Mouse (Mus musculus): ENCODE measurements around the gene Plekhn1. TPM values are rescaled to one million over a fixed set of nuclear protein-coding genes. Genes with fewer than 3 reads are reported as not detected.
A peak's percentile ranks its signal among the peaks of the same experiment; 100 is the strongest.

Plekhn1 gene
- polyA plus RNA-seq, 1 experiment: 7.5 TPM

DNA sequence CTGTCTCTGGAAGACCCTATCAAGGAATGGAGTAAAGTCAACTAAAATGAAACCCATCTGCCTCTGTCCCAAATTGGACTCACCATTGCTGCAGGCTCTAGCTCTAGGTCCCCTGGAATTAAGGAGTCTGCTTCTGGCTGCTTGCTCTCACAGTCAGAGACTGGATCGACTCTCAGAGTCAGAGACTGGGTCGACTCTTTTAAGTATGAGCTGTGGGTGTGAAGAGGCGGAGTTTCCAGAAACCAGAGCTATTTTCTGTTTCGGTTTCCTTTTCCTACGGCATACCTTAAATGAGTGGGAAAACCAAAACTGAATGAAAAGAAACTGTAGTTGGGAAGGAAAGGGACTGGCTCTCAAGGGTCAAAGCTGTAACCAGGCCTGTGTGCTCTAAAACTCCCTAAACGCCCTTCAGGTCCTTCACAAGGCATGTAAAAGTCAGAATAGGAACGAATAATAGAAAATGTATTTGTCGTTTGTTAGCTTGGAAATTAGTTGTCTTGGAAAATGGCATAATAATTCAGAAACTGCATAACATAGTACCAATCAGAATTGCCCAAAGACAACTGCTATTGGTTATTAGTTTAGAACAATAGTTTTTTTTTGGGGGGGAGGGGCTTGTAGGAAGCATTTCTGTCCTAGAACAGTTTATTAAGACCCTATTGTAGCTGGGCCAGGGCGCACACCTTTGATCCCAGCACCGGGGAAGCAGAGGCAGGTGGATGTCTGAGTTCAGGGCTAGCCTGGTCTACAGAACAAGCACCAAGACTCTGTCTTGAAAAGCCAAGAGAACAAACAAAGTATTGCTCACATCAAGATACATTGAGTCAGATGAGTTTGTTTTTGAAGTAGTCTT, 33.8 kb downstream of the Plekhn1 start, which contains the start of gene Isg15:
TSS of gene Isg15 (minus strand) at position 196 of the 853 bp plus-strand sequence.
- TF ChIP-seq USF1 (IDR thresholded peaks at IDR 0.05; ENCODE audit: low read depth) (no peak), CEBPB (IDR thresholded peaks at IDR 0.05; ENCODE audit: low read depth) (no peak), MYOG (IDR thresholded peaks at IDR 0.05; ENCODE audit: control insufficient read depth, extremely low read depth, insufficient read length) (no peak), CTCF (IDR thresholded peaks at IDR 0.05; ENCODE audit: control insufficient read depth, insufficient read depth, insufficient read length) (no peak), FOSL1 (IDR thresholded peaks at IDR 0.05; ENCODE audit: insufficient read depth, low read length, poor library complexity, severe bottlenecking) (no peak)
- Histone ChIP-seq H3K79me3 (ENCODE audit: low read depth) (no peaks in the 10 kb centered on the region), H3K79me2 (ENCODE audit: control insufficient read depth, insufficient read depth) (no peaks in the 10 kb centered on the region), H3K27me3 (ENCODE audit: control insufficient read depth, insufficient read depth, insufficient read length) (peaks cover 7% of the 10 kb centered on the region), H3ac (ENCODE audit: control insufficient read depth, insufficient read length, low read depth) (no peak within 1 kb of the TSS), H3K36me3 (ENCODE audit: control insufficient read depth, insufficient read depth) (no peaks in the 10 kb centered on the region), H3K4me3 (ENCODE audit: insufficient read depth, poor library complexity, severe bottlenecking) (no peak within 1 kb of the TSS)

DNA sequence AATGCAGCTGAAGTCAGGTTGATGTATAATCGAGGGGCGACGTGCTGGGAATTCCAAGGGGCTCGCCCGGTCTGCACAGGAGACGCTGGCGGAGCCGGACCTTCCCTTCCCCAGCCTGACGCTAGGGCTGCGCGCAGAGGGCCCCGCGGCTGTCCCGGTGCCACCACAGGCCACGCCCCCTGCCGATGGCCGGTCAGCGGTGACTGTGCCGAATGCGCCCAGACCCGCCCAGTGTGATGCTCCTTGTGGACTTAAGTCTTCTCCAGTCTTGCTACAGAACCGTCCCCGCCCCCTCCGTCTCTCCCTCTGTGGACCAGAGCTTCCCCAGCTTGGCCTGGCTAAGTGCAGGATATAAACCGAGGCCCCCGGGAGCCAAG, 36.8 kb downstream of the Plekhn1 start:
- no peaks in the 10 kb centered on the region for H3K27me3 ChIP-seq (ENCODE audit: control insufficient read depth, insufficient read depth, insufficient read length)
- TF ChIP-seq MYOD1 (IDR thresholded peaks at IDR 0.05; ENCODE audit: control insufficient read depth, insufficient read length, low read depth) (no peak), MAX (IDR thresholded peaks at IDR 0.05) (peak; percentile 55), USF1 (IDR thresholded peaks at IDR 0.05; ENCODE audit: low read depth) (no peak), CEBPB (IDR thresholded peaks at IDR 0.05; ENCODE audit: low read depth) (no peak), FOSL1 (IDR thresholded peaks at IDR 0.05; ENCODE audit: insufficient read depth, low read length, poor library complexity, severe bottlenecking) (no peak), MYOG (IDR thresholded peaks at IDR 0.05; ENCODE audit: control insufficient read depth, extremely low read depth, insufficient read length) (no peak), CTCF (IDR thresholded peaks at IDR 0.05; ENCODE audit: control insufficient read depth, insufficient read depth, insufficient read length) (no peak)
- H3ac ChIP-seq (ENCODE audit: control insufficient read depth, insufficient read length, low read depth): peak overlapping the region; percentile 44
- peak overlapping the region; percentile 34 for H3K4me3 ChIP-seq (ENCODE audit: insufficient read depth, poor library complexity, severe bottlenecking)
- H3K79me3 ChIP-seq (ENCODE audit: low read depth): no peaks in the 10 kb centered on the region
- H3K79me2 ChIP-seq (ENCODE audit: control insufficient read depth, insufficient read depth): no peaks in the 10 kb centered on the region
- H3K36me3 ChIP-seq (ENCODE audit: control insufficient read depth, insufficient read depth): no peaks in the 10 kb centered on the region

DNA sequence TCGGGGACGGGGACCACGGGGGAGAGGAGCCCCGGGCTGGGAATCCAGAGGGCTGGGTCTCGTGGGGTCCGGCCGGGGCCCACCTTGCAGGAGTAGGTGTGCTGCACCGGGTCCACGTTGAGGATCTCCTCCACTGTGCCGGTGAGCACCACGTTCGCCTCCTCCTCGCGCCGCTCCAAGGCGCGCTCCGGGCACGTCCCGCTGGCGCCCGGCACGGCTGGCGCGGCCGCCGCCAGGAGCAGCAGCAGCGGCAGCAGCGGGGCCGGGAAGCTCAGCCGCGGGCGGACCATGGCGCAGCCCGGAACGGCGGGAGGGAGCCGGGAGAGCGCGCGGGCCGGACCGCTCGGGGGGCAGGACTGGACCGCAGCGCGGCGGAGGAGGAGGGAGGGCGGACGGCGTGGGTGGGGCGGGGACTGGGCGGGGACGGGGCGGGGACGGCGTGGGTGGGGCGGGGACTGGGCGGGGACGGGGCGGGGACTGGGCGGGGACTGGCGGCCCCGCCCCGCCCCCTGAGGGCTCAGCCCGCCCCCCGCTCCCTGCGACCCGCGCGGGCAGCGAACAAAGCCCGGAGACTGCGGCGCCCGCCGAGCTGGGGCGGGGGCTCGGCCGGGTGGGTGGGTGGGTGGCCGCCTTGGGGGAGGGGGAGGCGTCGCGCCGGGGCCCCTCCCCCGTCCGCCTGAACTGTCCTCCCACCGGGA, 37.4 kb downstream of the Plekhn1 start, which contains the start of gene Agrn:
TSS of gene Agrn (minus strand) at position 358 of the 698 bp plus-strand sequence.
- H3K79me2 ChIP-seq (ENCODE audit: control insufficient read depth, insufficient read depth): no peaks in the 10 kb centered on the region
- no peaks in the 10 kb centered on the region for H3K79me3 ChIP-seq (ENCODE audit: low read depth)
- no peaks in the 10 kb centered on the region for H3K36me3 ChIP-seq (ENCODE audit: control insufficient read depth, insufficient read depth)
- H3ac ChIP-seq (ENCODE audit: control insufficient read depth, insufficient read length, low read depth): peak within 1 kb of the TSS; percentile 84
- H3K27me3 ChIP-seq (ENCODE audit: control insufficient read depth, insufficient read depth, insufficient read length): no peaks in the 10 kb centered on the region
- peak within 1 kb of the TSS; percentile 40 for H3K4me3 ChIP-seq (ENCODE audit: insufficient read depth, poor library complexity, severe bottlenecking)
- TF ChIP-seq MAX (IDR thresholded peaks at IDR 0.05) (no peak), FOSL1 (IDR thresholded peaks at IDR 0.05; ENCODE audit: insufficient read depth, low read length, poor library complexity, severe bottlenecking) (no peak), MYOG (IDR thresholded peaks at IDR 0.05; ENCODE audit: control insufficient read depth, extremely low read depth, insufficient read length) (no peak), USF1 (IDR thresholded peaks at IDR 0.05; ENCODE audit: low read depth) (no peak), MYOD1 (IDR thresholded peaks at IDR 0.05; ENCODE audit: control insufficient read depth, insufficient read length, low read depth) (no peak), CTCF (IDR thresholded peaks at IDR 0.05; ENCODE audit: control insufficient read depth, insufficient read depth, insufficient read length) (no peak), CEBPB (IDR thresholded peaks at IDR 0.05; ENCODE audit: low read depth) (no peak)

DNA sequence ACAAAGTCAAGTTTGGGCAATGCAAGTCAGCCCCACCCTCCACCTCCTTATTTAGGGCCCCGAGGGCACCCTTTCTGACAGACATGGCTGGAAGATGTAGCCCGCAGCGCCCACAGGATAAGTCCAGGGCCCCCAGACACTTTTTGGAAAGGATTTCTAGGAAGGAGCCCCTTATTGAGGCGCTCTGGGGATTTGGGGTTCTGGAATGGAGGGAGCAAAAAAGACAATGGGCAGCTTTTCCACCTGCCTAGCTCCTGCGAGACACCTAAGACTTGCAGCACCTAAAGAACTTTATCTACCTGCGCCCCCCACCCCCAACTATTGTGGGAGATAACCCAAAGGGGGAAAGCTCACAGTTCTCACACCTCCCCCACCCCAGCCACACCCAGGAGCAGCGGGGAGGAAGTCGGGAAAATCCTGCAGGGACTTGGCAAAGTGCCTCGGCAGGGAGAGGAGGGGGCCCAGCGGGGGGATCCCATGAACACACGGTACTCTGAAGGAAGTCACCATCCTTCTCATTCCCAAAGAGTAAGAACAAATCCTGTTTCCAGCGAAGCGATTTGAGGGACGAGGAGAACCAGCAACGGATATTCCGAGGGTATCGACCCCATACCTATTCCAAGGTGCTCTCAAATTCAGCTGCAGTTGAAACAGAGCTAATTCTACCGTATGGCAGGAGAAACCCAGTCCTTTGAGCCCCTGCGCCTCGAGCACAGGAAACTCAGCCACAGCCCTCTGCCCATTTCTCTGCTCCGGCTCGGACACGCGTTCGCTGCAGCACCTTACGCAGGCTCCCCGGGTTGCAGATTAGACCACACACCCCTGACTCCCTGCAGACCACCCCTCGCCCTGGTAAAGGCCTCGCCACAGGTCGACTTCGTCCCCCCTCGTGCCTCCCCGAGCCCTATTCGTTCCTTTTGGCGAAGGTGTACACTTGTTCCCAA, 38.5 kb downstream of the Plekhn1 start:
- Histone ChIP-seq H3K36me3 (ENCODE audit: control insufficient read depth, insufficient read depth) (no peaks in the 10 kb centered on the region), H3K79me3 (ENCODE audit: low read depth) (no peaks in the 10 kb centered on the region), H3ac (ENCODE audit: control insufficient read depth, insufficient read length, low read depth) (peak overlapping the region; percentile 84), H3K27me3 (ENCODE audit: control insufficient read depth, insufficient read depth, insufficient read length) (no peaks in the 10 kb centered on the region), H3K79me2 (ENCODE audit: control insufficient read depth, insufficient read depth) (no peaks in the 10 kb centered on the region), H3K4me3 (ENCODE audit: insufficient read depth, poor library complexity, severe bottlenecking) (peak overlapping the region; percentile 40)
- TF ChIP-seq MAX (IDR thresholded peaks at IDR 0.05): no peak
- no peak for TF ChIP-seq CEBPB (IDR thresholded peaks at IDR 0.05; ENCODE audit: low read depth)
- no peak for TF ChIP-seq MYOD1 (IDR thresholded peaks at IDR 0.05; ENCODE audit: control insufficient read depth, insufficient read length, low read depth)
- TF ChIP-seq CTCF (IDR thresholded peaks at IDR 0.05; ENCODE audit: control insufficient read depth, insufficient read depth, insufficient read length): no peak

DNA sequence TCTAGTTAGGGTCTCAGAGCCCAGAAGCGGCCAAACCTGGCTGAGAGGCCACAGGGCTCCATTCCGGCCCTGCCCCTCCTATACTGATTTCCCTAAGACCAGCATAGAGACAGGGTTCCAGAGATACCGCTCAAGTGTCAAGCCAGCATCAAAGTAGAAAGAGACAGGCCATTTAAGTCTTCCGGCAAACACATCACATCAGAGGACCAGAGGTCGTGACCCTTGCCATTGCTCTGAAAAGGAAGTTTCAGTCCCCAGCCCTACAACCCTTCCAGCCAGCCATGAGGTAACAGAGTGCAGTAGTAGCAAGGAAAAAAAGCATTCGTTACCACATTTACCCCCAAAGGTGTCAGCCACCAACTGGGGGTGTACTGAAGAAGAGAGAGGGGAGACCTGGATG, 40.3 kb downstream of the Plekhn1 start:
- no peaks in the 10 kb centered on the region for H3K36me3 ChIP-seq (ENCODE audit: control insufficient read depth, insufficient read depth)

More for the DNA sequence above, 40.3 kb downstream of the Plekhn1 start:
- H3ac ChIP-seq (ENCODE audit: control insufficient read depth, insufficient read length, low read depth): no peak overlapping the region
- H3K79me3 ChIP-seq (ENCODE audit: low read depth): no peaks in the 10 kb centered on the region
- no peaks in the 10 kb centered on the region for H3K79me2 ChIP-seq (ENCODE audit: control insufficient read depth, insufficient read depth)
- TF ChIP-seq USF1 (IDR thresholded peaks at IDR 0.05; ENCODE audit: low read depth): no peak
- no peak overlapping the region for H3K4me3 ChIP-seq (ENCODE audit: insufficient read depth, poor library complexity, severe bottlenecking)
- no peaks in the 10 kb centered on the region for H3K27me3 ChIP-seq (ENCODE audit: control insufficient read depth, insufficient read depth, insufficient read length)

All from C2C12 (cell line).